ENCODE assay signal across 9 mouse cellular contexts in the genomic region with DNA sequence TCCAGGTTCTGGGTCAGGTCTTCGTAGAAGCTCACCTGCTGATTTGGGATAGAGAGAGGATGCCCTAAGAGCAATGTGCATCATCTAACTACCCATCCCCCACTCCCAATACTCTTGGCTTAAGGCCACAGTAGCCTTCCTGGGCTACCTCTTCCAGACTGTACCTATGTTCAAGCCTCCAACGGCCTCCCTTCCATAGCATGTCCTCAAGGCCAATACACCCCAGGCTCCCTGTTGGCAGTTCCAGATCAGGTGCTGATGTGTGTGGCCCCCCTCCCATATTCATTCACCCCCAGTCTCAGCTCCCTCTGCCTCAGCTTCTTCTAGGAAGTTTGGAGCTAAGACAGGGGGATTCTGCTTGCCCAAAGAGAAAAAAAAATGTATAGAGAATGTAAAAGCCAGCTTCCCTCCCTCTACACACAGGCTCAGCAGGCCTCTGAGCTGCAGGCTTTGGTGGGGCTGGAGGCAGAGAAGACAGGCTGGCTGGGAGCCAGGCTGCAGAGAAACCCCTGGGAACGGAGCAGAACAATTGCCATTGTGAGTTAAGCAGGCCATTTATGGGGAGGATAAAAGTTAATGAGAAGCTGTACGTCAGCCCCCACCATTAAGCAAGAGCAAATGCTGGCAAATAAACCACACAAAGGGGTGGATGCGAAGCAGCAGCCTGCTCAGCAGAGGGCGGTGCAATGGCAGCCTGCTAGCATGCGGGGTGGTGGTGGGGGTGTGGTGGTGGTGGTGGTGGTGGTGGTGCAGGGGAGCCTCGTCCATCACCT. TPM values are rescaled to one million over a fixed set of nuclear protein-coding genes. Genes with fewer than 3 reads are reported as not detected.
A peak's percentile ranks its signal among the peaks of the same experiment; 100 is the strongest.
DNase-seq lines count a peak whose midpoint lies in the region; ATAC-seq lines count a peak whose summit lies in the region.
"Had no signal": no experiment of that assay in that cellular context is flagged by ENCODE, and none has a peak within 500 bp of the region (broad histone marks: within the 10 kb centered on the region; RNA-seq: fewer than 3 reads in every experiment).

No protein-coding gene starts in this region.

- H3K27ac ChIP-seq in kidney, embryonic 16.5 days (ENCODE audit: low read length), result peak overlapping the region; percentile 51
- H3K27ac ChIP-seq in hindbrain, embryonic 11.5 days (ENCODE audit: low read depth, low read length), result peak overlapping the region; percentile 60
- H3K27ac ChIP-seq in midbrain, embryonic 16.5 days (ENCODE audit: low read length), result peak overlapping the region; percentile 36

- H3K9me3 ChIP-seq in kidney, embryonic 16.5 days (ENCODE audit: low read length), result no peaks in the 10 kb centered on the region
- no peaks in the 10 kb centered on the region for H3K9me3 ChIP-seq in hindbrain, embryonic 11.5 days (ENCODE audit: control insufficient read depth, low read length)
- no peaks in the 10 kb centered on the region for H3K9me3 ChIP-seq in midbrain, embryonic 16.5 days (replicated peaks; ENCODE audit: control insufficient read depth, low read length, poor library complexity, severe bottlenecking)

- no peak overlapping the region for H3K4me2 ChIP-seq in kidney, embryonic 16.5 days (replicated peaks; ENCODE audit: low read depth, low read length)
- H3K4me2 ChIP-seq in hindbrain, embryonic 11.5 days (replicated peaks; ENCODE audit: low read depth, low read length), result no peak overlapping the region
- H3K4me2 ChIP-seq in midbrain, embryonic 16.5 days (ENCODE audit: low read length), result no peak overlapping the region; the same call in 1 of the 2 replicates

- no peaks in the 10 kb centered on the region for H3K36me3 ChIP-seq in kidney, embryonic 16.5 days (ENCODE audit: insufficient read depth, low read length)
- H3K36me3 ChIP-seq in hindbrain, embryonic 11.5 days (ENCODE audit: control insufficient read depth, insufficient read depth, low read length), result no peaks in the 10 kb centered on the region
- H3K36me3 ChIP-seq in midbrain, embryonic 16.5 days (ENCODE audit: control insufficient read depth, insufficient read depth, low read length), result no peaks in the 10 kb centered on the region

- peak; percentile 63 for ATAC-seq in kidney, embryonic 16.5 days (ENCODE audit: low FRiP score, low TSS enrichment)
- peak; percentile 89 for ATAC-seq in hindbrain, embryonic 11.5 days (ENCODE audit: low FRiP score)
- ATAC-seq in midbrain, embryonic 16.5 days, result peak; percentile 79

- 38% methylated on average over 8 of the region's 8 CpGs for WGBS in kidney, embryonic 16.5 days
- 24% methylated on average over 8 of the region's 8 CpGs for WGBS in hindbrain, embryonic 11.5 days
- 18% methylated on average over 8 of the region's 8 CpGs for WGBS in midbrain, embryonic 16.5 days

- H3K9ac ChIP-seq in kidney, embryonic 16.5 days (replicated peaks; ENCODE audit: low read length), result no peak overlapping the region
- H3K9ac ChIP-seq in hindbrain, embryonic 11.5 days (ENCODE audit: low read depth, low read length), result no peak overlapping the region; the same call in 1 of the 2 replicates
- H3K9ac ChIP-seq in midbrain, embryonic 16.5 days (ENCODE audit: low read depth, low read length), result peak overlapping the region; percentile 16; the same call in 1 of the 2 replicates

- no peak overlapping the region for H3K4me3 ChIP-seq in kidney, embryonic 16.5 days (ENCODE audit: low read length)
- H3K4me3 ChIP-seq in hindbrain, embryonic 11.5 days (ENCODE audit: low read depth, low read length), result no peak overlapping the region
- no peak overlapping the region for H3K4me3 ChIP-seq in midbrain, embryonic 16.5 days (ENCODE audit: low read depth, low read length)

- no peaks in the 10 kb centered on the region for H3K27me3 ChIP-seq in kidney, embryonic 16.5 days (ENCODE audit: insufficient read depth, low read length)
- no peaks in the 10 kb centered on the region for H3K27me3 ChIP-seq in hindbrain, embryonic 11.5 days (ENCODE audit: control insufficient read depth, insufficient read depth, low read length)
- H3K27me3 ChIP-seq in midbrain, embryonic 16.5 days (ENCODE audit: control insufficient read depth, insufficient read depth, low read depth, low read length), result no peaks in the 10 kb centered on the region

- H3K4me1 ChIP-seq in kidney, embryonic 16.5 days (ENCODE audit: insufficient read depth, low read length), result peaks cover 23% of the 10 kb centered on the region
- peaks cover 12% of the 10 kb centered on the region for H3K4me1 ChIP-seq in hindbrain, embryonic 11.5 days (replicated peaks; ENCODE audit: control insufficient read depth, insufficient read depth, low read length)
- H3K4me1 ChIP-seq in midbrain, embryonic 16.5 days (ENCODE audit: control insufficient read depth, insufficient read depth, low read length), result peaks cover 38% of the 10 kb centered on the region

- DNase-seq in kidney, adult 18-20 months, result no peak
- DNase-seq in brain, embryonic 18.5 days (ENCODE audit: low read depth, low spot score), result peak; percentile 56
- DNase-seq in hindbrain, embryonic 11.5 days (ENCODE audit: low spot score), result peak; percentile 66
- DNase-seq in layer of hippocampus, postnatal 14 days (ENCODE audit: low spot score in 2 of 2), result no peak
- no peak for DNase-seq in adrenal gland, postnatal 25 days
- no peak for DNase-seq in frontal cortex, postnatal 25 days (ENCODE audit: low spot score in 2 of 2)
- DNase-seq: gastrocnemius, postnatal 10 days had no signal

RNA-seq across cellular contexts. Expression of a gene that starts 31.5 kb away (rescaled TPM):
- 2.3 and 2.5 TPM in 2 replicates for polyA plus RNA-seq in kidney, embryonic 16.5 days (2015; fragmentation: Nextera tagmentation; extraction: Ambion mirVana)
- 28.6 and 30.7 TPM in 2 replicates for polyA plus RNA-seq in hindbrain, embryonic 11.5 days (2014; fragmentation: Nextera tagmentation; extraction: Ambion mirVana)
- polyA plus RNA-seq in midbrain, embryonic 16.5 days (2015; fragmentation: Nextera tagmentation; extraction: Ambion mirVana), result 52.0 and 52.1 TPM in 2 replicates
- total RNA-seq in layer of hippocampus, postnatal 14 days (2021), result 10 to 100 TPM; 49.6 to 62.6 TPM
- 4.3 and 6.9 TPM in 2 replicates for total RNA-seq in adrenal gland, postnatal 25 days (2021)

RNA-seq across cellular contexts. Expression of a gene that starts 46.6 kb away (rescaled TPM):
- 0.95 and 1.3 TPM in 2 replicates for polyA plus RNA-seq in kidney, embryonic 16.5 days (2015; fragmentation: Nextera tagmentation; extraction: Ambion mirVana)
- polyA plus RNA-seq in hindbrain, embryonic 11.5 days (2014; fragmentation: Nextera tagmentation; extraction: Ambion mirVana), result 0.36 and 0.43 TPM in 2 replicates
- polyA plus RNA-seq in midbrain, embryonic 16.5 days (2015; fragmentation: Nextera tagmentation; extraction: Ambion mirVana), result 0.27 and 0.48 TPM in 2 replicates
- total RNA-seq in layer of hippocampus, postnatal 14 days (2021), result not detected
- not detected in 2 replicates for total RNA-seq in adrenal gland, postnatal 25 days (2021)

Comparison
In these comparisons a context has a peak if more than half of its experiments do, and no peak if none do; other contexts are left out.
1. DNase-seq: peak in brain, embryonic 18.5 days (single experiment) and hindbrain, embryonic 11.5 days (single experiment); none in kidney, adult 18-20 months (single experiment), layer of hippocampus, postnatal 14 days (0 of 2), adrenal gland, postnatal 25 days (single experiment) and frontal cortex, postnatal 25 days (0 of 2).
2. Peak in every context shown above with its lines, with median percentiles within 50 percentile points of each other: ATAC-seq and H3K27ac ChIP-seq.